Mouse (Mus musculus): ENCODE measurements around the gene C2cd2l. TPM values are rescaled to one million over a fixed set of nuclear protein-coding genes. Genes with fewer than 3 reads are reported as not detected.

The C2cd2l gene
- polyA plus RNA-seq, 1 experiment from 2014 or later, result 5.8 TPM

GRCm38 (mm10) chr9:44317452-44317851 lies 2.6 kb downstream of the C2cd2l start:
- Histone ChIP-seq H3K27ac (replicated peaks; ENCODE audit: low read depth, low read length) (no peak overlapping the region), H3K4me1 (ENCODE audit: control insufficient read depth, insufficient read depth, low read length) (peaks cover 4% of the 10 kb centered on the region), H3K27me3 (ENCODE audit: control insufficient read depth, insufficient read depth, low read length) (no peaks in the 10 kb centered on the region), H3K9ac (replicated peaks; ENCODE audit: low read length) (no peak overlapping the region; the same call in 1 of the 2 replicates), H3K4me3 (ENCODE audit: low read depth, low read length) (no peak overlapping the region), H3K9me3 (replicated peaks; ENCODE audit: control insufficient read depth, low read length) (no peaks in the 10 kb centered on the region), H3K36me3 (replicated peaks; ENCODE audit: control insufficient read depth, insufficient read depth, low read depth, low read length) (no peaks in the 10 kb centered on the region; the same call in none of the 2 replicates), H3K4me2 (ENCODE audit: low read depth, low read length) (no peak overlapping the region)
- ATAC-seq (replicated peaks; ENCODE audit: insufficient number of reproducible peaks, low FRiP score, low TSS enrichment, low read depth) (no peak), DNase-seq (ENCODE audit: low spot score) (no peak)
- 73% methylated on average over 4 of the region's 4 CpGs for WGBS

GRCm38 (mm10) chr9:44314910-44315309 lies 5.2 kb downstream of the C2cd2l start:
- peaks cover 4% of the 10 kb centered on the region for H3K4me1 ChIP-seq (ENCODE audit: control insufficient read depth, insufficient read depth, low read length)
- DNase-seq (ENCODE audit: low spot score), result no peak
- no peak for ATAC-seq (replicated peaks; ENCODE audit: insufficient number of reproducible peaks, low FRiP score, low TSS enrichment, low read depth)
- no peaks in the 10 kb centered on the region; the same call in none of the 2 replicates for H3K36me3 ChIP-seq (replicated peaks; ENCODE audit: control insufficient read depth, insufficient read depth, low read depth, low read length)
- no peak overlapping the region for H3K4me2 ChIP-seq (ENCODE audit: low read depth, low read length)
- no peaks in the 10 kb centered on the region for H3K27me3 ChIP-seq (ENCODE audit: control insufficient read depth, insufficient read depth, low read length)
- no peaks in the 10 kb centered on the region for H3K9me3 ChIP-seq (replicated peaks; ENCODE audit: control insufficient read depth, low read length)
- H3K4me3 ChIP-seq (ENCODE audit: low read depth, low read length), result no peak overlapping the region
- H3K27ac ChIP-seq (replicated peaks; ENCODE audit: low read depth, low read length), result no peak overlapping the region
- 95% methylated on average over 18 of the region's 18 CpGs for WGBS
- H3K9ac ChIP-seq (replicated peaks; ENCODE audit: low read length), result no peak overlapping the region

- Histone ChIP-seq H3K27me3 (ENCODE audit: control insufficient read depth, insufficient read depth, low read length) (no peaks in the 10 kb centered on the region), H3K4me2 (ENCODE audit: low read depth, low read length) (no peak overlapping the region), H3K9me3 (replicated peaks; ENCODE audit: control insufficient read depth, low read length) (no peaks in the 10 kb centered on the region), H3K4me3 (ENCODE audit: low read depth, low read length) (no peak overlapping the region), H3K36me3 (replicated peaks; ENCODE audit: control insufficient read depth, insufficient read depth, low read depth, low read length) (no peaks in the 10 kb centered on the region; the same call in none of the 2 replicates), H3K4me1 (ENCODE audit: control insufficient read depth, insufficient read depth, low read length) (peaks cover 4% of the 10 kb centered on the region), H3K27ac (replicated peaks; ENCODE audit: low read depth, low read length) (no peak overlapping the region), H3K9ac (replicated peaks; ENCODE audit: low read length) (no peak overlapping the region)
- WGBS, result 77% methylated on average over 4 of the region's 4 CpGs
- DNase-seq (ENCODE audit: low spot score), result no peak
- no peak for ATAC-seq (replicated peaks; ENCODE audit: insufficient number of reproducible peaks, low FRiP score, low TSS enrichment, low read depth)
Observed at GRCm38 (mm10) chr9:44314257-44314547, 5.9 kb downstream of the C2cd2l start.

- DNase-seq (ENCODE audit: low spot score), result no peak
- no peak overlapping the region for H3K4me2 ChIP-seq (ENCODE audit: low read depth, low read length)
- H3K27me3 ChIP-seq (ENCODE audit: control insufficient read depth, insufficient read depth, low read length), result no peaks in the 10 kb centered on the region
- H3K36me3 ChIP-seq (replicated peaks; ENCODE audit: control insufficient read depth, insufficient read depth, low read depth, low read length), result no peaks in the 10 kb centered on the region; the same call in none of the 2 replicates
- H3K9ac ChIP-seq (replicated peaks; ENCODE audit: low read length), result no peak overlapping the region
- H3K4me3 ChIP-seq (ENCODE audit: low read depth, low read length), result no peak overlapping the region
- no peak for ATAC-seq (replicated peaks; ENCODE audit: insufficient number of reproducible peaks, low FRiP score, low TSS enrichment, low read depth)
- WGBS, result 81% methylated on average over 19 of the region's 19 CpGs
- H3K4me1 ChIP-seq (ENCODE audit: control insufficient read depth, insufficient read depth, low read length), result peaks cover under 1% of the 10 kb centered on the region
- no peaks in the 10 kb centered on the region for H3K9me3 ChIP-seq (replicated peaks; ENCODE audit: control insufficient read depth, low read length)
- no peak overlapping the region for H3K27ac ChIP-seq (replicated peaks; ENCODE audit: low read depth, low read length)
Observed at GRCm38 (mm10) chr9:44313476-44314256, 6.4 kb downstream of the C2cd2l start.

GRCm38 (mm10) chr9:44311136-44312134 lies 8.7 kb downstream of the C2cd2l start:
- no peak overlapping the region for H3K4me3 ChIP-seq (ENCODE audit: low read depth, low read length)
- no peaks in the 10 kb centered on the region; the same call in none of the 2 replicates for H3K36me3 ChIP-seq (replicated peaks; ENCODE audit: control insufficient read depth, insufficient read depth, low read depth, low read length)
- DNase-seq (ENCODE audit: low spot score), result peak; percentile 14
- H3K4me1 ChIP-seq (ENCODE audit: control insufficient read depth, insufficient read depth, low read length), result no peaks in the 10 kb centered on the region
- H3K27ac ChIP-seq (replicated peaks; ENCODE audit: low read depth, low read length), result no peak overlapping the region
- H3K9me3 ChIP-seq (replicated peaks; ENCODE audit: control insufficient read depth, low read length), result no peaks in the 10 kb centered on the region
- no peak overlapping the region for H3K4me2 ChIP-seq (ENCODE audit: low read depth, low read length)
- WGBS, result 7% methylated on average over 27 of the region's 27 CpGs
- ATAC-seq (replicated peaks; ENCODE audit: insufficient number of reproducible peaks, low FRiP score, low TSS enrichment, low read depth), result no peak
- H3K9ac ChIP-seq (replicated peaks; ENCODE audit: low read length), result peak overlapping the region; percentile 19; the same call in 1 of the 2 replicates
- H3K27me3 ChIP-seq (ENCODE audit: control insufficient read depth, insufficient read depth, low read length), result no peaks in the 10 kb centered on the region

GRCm38 (mm10) chr9:44310750-44311135 lies 9.3 kb downstream of the C2cd2l start:
- H3K4me2 ChIP-seq (ENCODE audit: low read depth, low read length), result no peak overlapping the region
- ATAC-seq (replicated peaks; ENCODE audit: insufficient number of reproducible peaks, low FRiP score, low TSS enrichment, low read depth), result no peak
- no peaks in the 10 kb centered on the region for H3K4me1 ChIP-seq (ENCODE audit: control insufficient read depth, insufficient read depth, low read length)
- 23% methylated on average over 10 of the region's 10 CpGs for WGBS
- H3K4me3 ChIP-seq (ENCODE audit: low read depth, low read length), result no peak overlapping the region
- DNase-seq (ENCODE audit: low spot score), result no peak
- no peaks in the 10 kb centered on the region for H3K9me3 ChIP-seq (replicated peaks; ENCODE audit: control insufficient read depth, low read length)
- no peaks in the 10 kb centered on the region; the same call in none of the 2 replicates for H3K36me3 ChIP-seq (replicated peaks; ENCODE audit: control insufficient read depth, insufficient read depth, low read depth, low read length)
- no peak overlapping the region for H3K9ac ChIP-seq (replicated peaks; ENCODE audit: low read length)
- H3K27me3 ChIP-seq (ENCODE audit: control insufficient read depth, insufficient read depth, low read length), result no peaks in the 10 kb centered on the region
- no peak overlapping the region for H3K27ac ChIP-seq (replicated peaks; ENCODE audit: low read depth, low read length)

GRCm38 (mm10) chr9:44309756-44310155 lies 10.3 kb downstream of the C2cd2l start:
- H3K4me2 ChIP-seq (ENCODE audit: low read depth, low read length), result no peak overlapping the region
- H3K27me3 ChIP-seq (ENCODE audit: control insufficient read depth, insufficient read depth, low read length), result no peaks in the 10 kb centered on the region
- H3K36me3 ChIP-seq (replicated peaks; ENCODE audit: control insufficient read depth, insufficient read depth, low read depth, low read length), result no peaks in the 10 kb centered on the region; the same call in 1 of the 2 replicates
- H3K4me3 ChIP-seq (ENCODE audit: low read depth, low read length), result no peak overlapping the region
- no peaks in the 10 kb centered on the region for H3K4me1 ChIP-seq (ENCODE audit: control insufficient read depth, insufficient read depth, low read length)
- 56% methylated on average over 3 of the region's 3 CpGs for WGBS
- H3K9me3 ChIP-seq (replicated peaks; ENCODE audit: control insufficient read depth, low read length), result no peaks in the 10 kb centered on the region
- no peak overlapping the region for H3K9ac ChIP-seq (replicated peaks; ENCODE audit: low read length)
- no peak overlapping the region for H3K27ac ChIP-seq (replicated peaks; ENCODE audit: low read depth, low read length)
- ATAC-seq (replicated peaks; ENCODE audit: insufficient number of reproducible peaks, low FRiP score, low TSS enrichment, low read depth), result no peak
- no peak for DNase-seq (ENCODE audit: low spot score)
